Mouse (Mus musculus) CH12.LX (cell line): ENCODE data around the gene Mettl24.

Experiments
- CHD1 ChIP-seq: IDR thresholded peaks from 2 replicates; pipeline ENCODE4 v1.6.1; 2012; ENCODE audit warnings: low read depth, low read length, improper control_type of control experiment, inconsistent platforms
- CTCF ChIP-seq, 2 experiments: IDR thresholded peaks in 1 of 2; conservative IDR thresholded peaks in 1 of 2; 2 replicates each; pipeline ENCODE4 v1.5.1; 2011 to 2012; ENCODE audit warnings: low read depth in 2 of 2, low read length in 2 of 2, improper control_type of control experiment in 1 of 2, inconsistent platforms in 1 of 2, mild to moderate bottlenecking in 1 of 2, moderate library complexity in 1 of 2
- GABPA ChIP-seq: IDR thresholded peaks from 2 replicates; pipeline ENCODE4 v1.6.1; 2012; ENCODE audit warnings: low read depth, low read length, improper control_type of control experiment, inconsistent platforms; ENCODE audit not compliant: insufficient replicate concordance
- NELFE ChIP-seq: IDR thresholded peaks from 2 replicates; pipeline ENCODE4 v1.6.1; 2011; ENCODE audit warnings: low read depth, low read length, improper control_type of control experiment
- POLR2A ChIP-seq: IDR thresholded peaks from 2 replicates; pipeline ENCODE4 v1.6.1; 2011; ENCODE audit warnings: low read depth, mild to moderate bottlenecking, improper control_type of control experiment, low read length
- TCF12 ChIP-seq: IDR thresholded peaks from 2 replicates; pipeline ENCODE4 v1.6.1; 2014; ENCODE audit warnings: low read depth, mild to moderate bottlenecking, inconsistent platforms, low read length, improper control_type of control experiment
- USF1 ChIP-seq: IDR thresholded peaks from 2 replicates; pipeline ENCODE4 v1.6.1; 2014; ENCODE audit warnings: low read depth, mild to moderate bottlenecking, inconsistent platforms, low read length, improper control_type of control experiment

GRCm38 (mm10) chr10:40777171-40777570 is 94.1 kb downstream of the Mettl24 start:
- TF ChIP-seq POLR2A (no peak), CTCF (conservative IDR thresholded peaks at IDR 0.05 in 1 of 2, IDR thresholded peaks at IDR 0.05 in 1 of 2; ENCODE audit: low read depth in 2 of 2, low read length in 2 of 2) (no peak), GABPA (no peak), CHD1 (no peak), NELFE (no peak), TCF12 (no peak), USF1 (no peak)
